Mouse (Mus musculus): ENCODE results near the gene Rbm4b.

Rbm4b gene

GRCm38 (mm10) chr19:4811063-4811908 is 55.0 kb downstream of the Rbm4b start, which contains the start of the genes Gm21992 and Rbm14:
Gene Gm21992, minus strand, starts transcription at chr19:4811612.
Gene Rbm14, minus strand, starts transcription at chr19:4811634.
- peak; percentile 99 for DNase-seq

DNA sequence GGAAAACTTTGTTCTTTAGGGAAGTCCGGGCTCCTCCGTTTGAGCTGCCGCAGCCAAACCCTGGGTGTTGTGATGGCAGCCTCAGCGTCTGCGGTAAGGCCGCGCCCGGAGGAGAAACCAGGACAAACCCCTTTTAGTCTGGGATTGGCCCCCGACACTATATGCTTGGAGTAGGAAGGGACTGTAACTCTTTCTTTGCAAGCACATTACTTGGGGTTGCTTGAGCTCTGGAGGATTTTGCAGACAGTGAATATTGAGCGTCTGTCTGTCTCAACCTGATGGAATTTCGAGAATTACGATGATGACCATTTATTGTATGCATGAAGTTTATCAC is 55.6 kb downstream of the Rbm4b start:
- no peak for DNase-seq

GRCm38 (mm10) chr19:4812334-4812949 is 56.1 kb downstream of the Rbm4b start:
- DNase-seq: peak in 1 of 2 experiments; percentile 21

DNA sequence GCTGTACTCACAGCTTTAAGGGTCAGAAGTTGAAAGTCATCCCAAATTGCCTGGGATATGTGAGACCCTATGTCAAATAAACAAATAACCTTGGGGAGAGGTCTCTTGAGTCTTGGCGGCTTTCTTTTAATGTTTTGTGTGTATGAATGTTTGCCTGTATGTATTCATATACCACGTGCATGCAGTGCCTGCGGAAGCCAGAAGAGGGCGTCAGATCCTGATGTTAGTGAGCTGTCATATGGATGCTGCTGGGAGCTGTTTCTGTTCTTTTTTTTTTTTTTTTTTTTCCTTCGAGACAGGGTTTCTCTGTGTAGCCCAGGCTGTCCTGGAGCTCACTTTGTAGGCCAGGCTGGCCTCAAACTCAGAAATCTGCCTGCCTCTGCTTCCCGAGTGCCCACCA is 56.7 kb downstream of the Rbm4b start:
- DNase-seq: peak; percentile 46 to 76
